Mouse (Mus musculus) MEL (cell line): Measurements from ENCODE around the gene Morc4. TPM values are rescaled to one million over a fixed set of nuclear protein-coding genes. Genes with fewer than 3 reads are reported as not detected.

ENCODE experiments used
- DNase-seq: peaks from one replicate; pipeline ENCODE4 v3.0.0; 2011; ENCODE audit warnings: low read depth, low spot score
- H3K27ac ChIP-seq: 2 replicates; pipeline ENCODE4 v1.5.1; 2012; ENCODE audit warnings: low read depth, mild to moderate bottlenecking, control low read depth, low read length, moderate library complexity; ENCODE audit not compliant: control insufficient read depth
- H3K27me3 ChIP-seq, 2 experiments: fragments of 150-350 bp in 1 of 2; sonication (generic) in 1 of 2; 2 replicates each; pipeline ENCODE4 v1.6.1; 2012; ENCODE audit warnings: low read length in 2 of 2, mild to moderate bottlenecking in 2 of 2, improper control_type of control experiment in 1 of 2, moderate library complexity in 1 of 2; ENCODE audit not compliant: insufficient read depth in 2 of 2, control insufficient read depth in 1 of 2
- H3K36me3 ChIP-seq, 2 experiments: 2 replicates each; pipeline ENCODE4 v1.6.1; 2012 to 2014; ENCODE audit warnings: low read length in 2 of 2, improper control_type of control experiment in 1 of 2, inconsistent platforms in 1 of 2, mild to moderate bottlenecking in 1 of 2; ENCODE audit not compliant: insufficient read depth in 2 of 2, control insufficient read depth in 1 of 2
- H3K4me1 ChIP-seq, 2 experiments: fragments of 150-350 bp in 1 of 2; sonication (generic) in 1 of 2; 2 replicates each; pipeline ENCODE4 v1.6.1; 2012; ENCODE audit warnings: low read length in 2 of 2, improper control_type of control experiment in 1 of 2, mild to moderate bottlenecking in 1 of 2; ENCODE audit not compliant: insufficient read depth in 2 of 2, control insufficient read depth in 1 of 2
- H3K4me3 ChIP-seq, 2 experiments: fragments of 150-350 bp in 1 of 2; sonication (generic) in 1 of 2; 2 replicates each; pipeline ENCODE4 v1.5.1; 2012; ENCODE audit warnings: low read depth in 2 of 2, low read length in 2 of 2, mild to moderate bottlenecking in 2 of 2, moderate library complexity in 2 of 2, control low read depth in 1 of 2, improper control_type of control experiment in 1 of 2; ENCODE audit not compliant: control insufficient read depth in 1 of 2, insufficient read depth in 1 of 2
- H3K79me2 ChIP-seq: 2 replicates; pipeline ENCODE4 v1.6.1; 2012; ENCODE audit warnings: mild to moderate bottlenecking, low read length, moderate library complexity; ENCODE audit not compliant: control insufficient read depth, poor library complexity, insufficient read depth
- H3K9ac ChIP-seq: 2 replicates; pipeline ENCODE4 v1.6.1; 2012; ENCODE audit warnings: low read depth, mild to moderate bottlenecking, control low read depth, low read length, moderate library complexity; ENCODE audit not compliant: control insufficient read depth, poor library complexity, severe bottlenecking
- H3K9me3 ChIP-seq: fragments of 150-350 bp; sonication (generic); replicated peaks from 2 replicates; pipeline ENCODE4 v1.6.1; 2012; ENCODE audit warnings: mild to moderate bottlenecking, low read length, improper control_type of control experiment, moderate library complexity; ENCODE audit not compliant: insufficient read depth
- BHLHE40 ChIP-seq: IDR thresholded peaks from 2 replicates; pipeline ENCODE4 v1.6.1; 2012; ENCODE audit warnings: low read depth, mild to moderate bottlenecking, inconsistent platforms, low read length, improper control_type of control experiment, borderline replicate concordance
- CHD2 ChIP-seq: IDR thresholded peaks from 2 replicates; pipeline ENCODE4 v1.6.1; 2011; ENCODE audit warnings: low read length, improper control_type of control experiment
- CTCF ChIP-seq, 3 experiments: IDR thresholded peaks in 2 of 3; conservative IDR thresholded peaks in 1 of 3; 2 replicates each; pipeline ENCODE4 v1.5.1; 2011 to 2012; ENCODE audit warnings: low read length in 3 of 3, low read depth in 2 of 3, mild to moderate bottlenecking in 2 of 3, improper control_type of control experiment in 1 of 3, inconsistent platforms in 1 of 3, mixed read lengths in 1 of 3, moderate library complexity in 1 of 3; ENCODE audit not compliant: control insufficient read depth in 1 of 3, insufficient read depth in 1 of 3, poor library complexity in 1 of 3, severe bottlenecking in 1 of 3
- E2F4 ChIP-seq: IDR thresholded peaks from 2 replicates; pipeline ENCODE4 v1.6.1; 2011; ENCODE audit warnings: low read depth, low read length, improper control_type of control experiment, borderline replicate concordance
- EP300 ChIP-seq, 2 experiments: IDR thresholded peaks; 2 replicates each; pipeline ENCODE4 v1.6.1; 2011; ENCODE audit warnings: improper control_type of control experiment in 2 of 2, low read length in 2 of 2, low read depth in 1 of 2, mild to moderate bottlenecking in 1 of 2
- GATA1 ChIP-seq: IDR thresholded peaks from 2 replicates; pipeline ENCODE4 v1.6.1; 2011; ENCODE audit warnings: low read depth, low read length, improper control_type of control experiment
- HCFC1 ChIP-seq: IDR thresholded peaks from 2 replicates; pipeline ENCODE4 v1.6.1; 2012; ENCODE audit warnings: low read depth, mild to moderate bottlenecking, inconsistent platforms, low read length, improper control_type of control experiment, moderate library complexity
- MAX ChIP-seq: IDR thresholded peaks from 2 replicates; pipeline ENCODE4 v1.6.1; 2011; ENCODE audit warnings: low read length, improper control_type of control experiment
- MEF2A ChIP-seq: IDR thresholded peaks from 2 replicates; pipeline ENCODE4 v1.6.1; 2014; ENCODE audit warnings: low read depth, mild to moderate bottlenecking, inconsistent platforms, low read length, improper control_type of control experiment; ENCODE audit not compliant: poor library complexity, insufficient replicate concordance, severe bottlenecking; ENCODE audit errors: extremely low read depth
- MYB ChIP-seq: IDR thresholded peaks from 2 replicates; pipeline ENCODE4 v1.6.1; 2011; ENCODE audit warnings: mild to moderate bottlenecking, low read depth, low read length, improper control_type of control experiment
- NELFE ChIP-seq: IDR thresholded peaks from 2 replicates; pipeline ENCODE4 v1.6.1; 2011; ENCODE audit warnings: low read depth, low read length, improper control_type of control experiment
- NRF1 ChIP-seq: IDR thresholded peaks from 2 replicates; pipeline ENCODE4 v1.6.1; 2014; ENCODE audit warnings: low read depth, mild to moderate bottlenecking, inconsistent platforms, low read length, improper control_type of control experiment, moderate library complexity; ENCODE audit not compliant: poor library complexity, insufficient read depth, severe bottlenecking
- RAD21 ChIP-seq: IDR thresholded peaks from 2 replicates; pipeline ENCODE4 v1.6.1; 2011; ENCODE audit warnings: mild to moderate bottlenecking, low read depth, low read length, improper control_type of control experiment
- SMC3 ChIP-seq: IDR thresholded peaks from 2 replicates; pipeline ENCODE4 v1.6.1; 2011; ENCODE audit warnings: low read depth, low read length, improper control_type of control experiment
- TBP ChIP-seq: IDR thresholded peaks from 2 replicates; pipeline ENCODE4 v1.8.0; 2011; ENCODE audit warnings: low read depth, low read length, improper control_type of control experiment
- USF1 ChIP-seq: IDR thresholded peaks from 2 replicates; pipeline ENCODE4 v1.6.1; 2014; ENCODE audit warnings: low read depth, mild to moderate bottlenecking, inconsistent platforms, low read length, improper control_type of control experiment, moderate library complexity
- ZKSCAN1 ChIP-seq: IDR thresholded peaks from 2 replicates; pipeline ENCODE4 v1.6.1; 2012; ENCODE audit warnings: low read depth, mild to moderate bottlenecking, inconsistent platforms, low read length, improper control_type of control experiment, moderate library complexity
- polyA plus RNA-seq, 2 experiments: library from polyadenylated mRNA; stranded (reverse) in 1 of 2; unstranded in 1 of 2; fragments of >175 nt in 1 of 2; fragments of >200 nt in 1 of 2; gene quantifications; 2 replicates each; pipeline versions ENCODE4 v1.2.1 to v1.2.4; 2012; ENCODE audit warnings: low replicate concordance in 2 of 2, low read depth in 1 of 2; ENCODE audit not compliant: insufficient read length in 2 of 2, insufficient read depth in 1 of 2, missing spikeins in 1 of 2
- total RNA-seq: library from RNA; depleted of rRNA; stranded (reverse); fragments of 300-350 nt; gene quantifications from 2 replicates; pipeline ENCODE4 v1.2.3, GENCODE M21; 2012

Gene Morc4
- total and polyA plus RNA-seq, 3 experiments, result 4.2 to 221 (median 20.4) TPM

DNA sequence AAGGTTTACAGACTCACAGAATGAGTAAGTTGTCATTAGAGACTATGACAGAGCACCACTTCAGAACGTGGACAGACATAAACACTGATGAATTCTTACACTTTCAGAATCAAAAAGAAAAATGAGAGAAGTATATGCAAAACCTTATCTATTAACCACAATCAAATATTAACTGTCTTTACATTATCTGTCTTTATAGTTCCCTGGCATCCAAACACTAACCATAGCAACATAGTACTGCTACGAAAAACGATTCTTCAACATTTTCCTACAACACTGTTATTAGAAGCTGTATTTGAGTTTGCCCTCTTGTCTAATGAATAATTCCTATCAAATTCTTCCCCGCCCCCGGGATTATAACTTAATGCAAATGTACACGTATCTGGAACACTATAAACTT is 30.4 kb downstream of the Morc4 start:
- no peak overlapping the region for H3K9ac ChIP-seq
- peaks cover 0 to 8% of the 10 kb centered on the region in 2 experiments; a peak in 2 of 4 replicates for H3K4me1 ChIP-seq
- H3K27me3 ChIP-seq, result no peaks in the 10 kb centered on the region
- H3K79me2 ChIP-seq, result no peaks in the 10 kb centered on the region
- TF ChIP-seq GATA1, result peak; percentile 59; the same call in 1 of the 2 replicates
- TF ChIP-seq EP300 (IDR thresholded peaks at IDR 0.05; ENCODE audit: low read depth in 1 of 2, low read length in 2 of 2), result peak; percentile 46 to 65; a peak in 1 of 4 replicates
- TF ChIP-seq NELFE, result no peak
- peaks cover 0 to 16% of the 10 kb centered on the region in 2 experiments; a peak in 2 of 4 replicates for H3K36me3 ChIP-seq
- no peaks in the 10 kb centered on the region for H3K9me3 ChIP-seq
- DNase-seq, result no peak
- no peak overlapping the region for H3K27ac ChIP-seq
- no peak overlapping the region for H3K4me3 ChIP-seq

DNA sequence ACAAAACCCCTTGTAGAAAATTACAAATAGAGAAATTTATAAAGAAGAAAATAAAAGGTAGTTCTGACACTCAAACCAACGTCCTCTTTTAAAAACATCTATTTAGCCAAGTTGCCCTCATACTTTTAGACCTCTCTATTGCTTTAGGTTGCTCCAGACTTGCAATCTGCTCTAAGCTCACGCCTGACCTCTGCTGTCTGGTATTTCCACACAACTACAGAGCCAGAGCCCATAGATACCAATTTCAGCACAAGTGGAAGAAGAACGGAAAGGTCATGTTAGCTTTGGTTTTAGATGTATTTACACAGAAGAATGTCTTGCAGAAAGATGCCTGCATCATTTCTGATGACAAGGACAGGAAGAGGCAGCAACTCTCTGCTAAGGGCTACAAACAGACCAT is 32.4 kb downstream of the Morc4 start:
- Histone ChIP-seq H3K9me3 (no peaks in the 10 kb centered on the region), H3K4me3 (no peak overlapping the region), H3K79me2 (no peaks in the 10 kb centered on the region), H3K9ac (no peak overlapping the region), H3K27ac (no peak overlapping the region), H3K27me3 (no peaks in the 10 kb centered on the region), H3K4me1 (peaks cover 0 to 8% of the 10 kb centered on the region in 2 experiments; a peak in 2 of 4 replicates), H3K36me3 (peaks cover 0 to 16% of the 10 kb centered on the region in 2 experiments; a peak in 2 of 4 replicates)
- DNase-seq, result no peak
- no peak for TF ChIP-seq USF1
- TF ChIP-seq CHD2, result no peak
- TF ChIP-seq BHLHE40, result no peak
- TF ChIP-seq MYB, result no peak
- peak; percentile 34; the same call in 1 of the 2 replicates for TF ChIP-seq SMC3
- no peak for TF ChIP-seq ZKSCAN1
- no peak for TF ChIP-seq MEF2A
- TF ChIP-seq E2F4, result no peak
- no peak for TF ChIP-seq MAX
- no peak for TF ChIP-seq GATA1
- peak; percentile 5 for TF ChIP-seq RAD21
- TF ChIP-seq TBP, result no peak
- TF ChIP-seq NRF1, result no peak
- TF ChIP-seq HCFC1, result no peak
- TF ChIP-seq CTCF (IDR thresholded peaks at IDR 0.05 in 2 of 3, conservative IDR thresholded peaks at IDR 0.05 in 1 of 3; ENCODE audit: control insufficient read depth in 1 of 3, insufficient read depth in 1 of 3, low read depth in 2 of 3, low read length in 3 of 3, poor library complexity in 1 of 3, severe bottlenecking in 1 of 3), result peak in 1 of 3 experiments; percentile 27; a peak in 2 of 6 replicates
